Mouse (Mus musculus) left cerebral cortex, postnatal 25 days (tissue): ENCODE data around the gene Slc38a8. TPM values are rescaled to one million over a fixed set of nuclear protein-coding genes. Genes with fewer than 3 reads are reported as not detected.

Experiments
- DNase-seq, 2 experiments: peaks; one replicate each; pipeline ENCODE4 v3.0.0; 2022; ENCODE audit warnings: low spot score in 2 of 2, mixed read lengths in 1 of 2
- intact Hi-C: fragments of 180-260 bp; cut with DNase I; formaldehyde crosslinking; loops from one replicate; pipeline ENCODE4 v1.15.1; 2025
- total RNA-seq, 2 experiments: library from RNA; stranded (reverse); gene quantifications; 2 replicates each; pipeline ENCODE4 v1.2.3; 2021

Slc38a8 gene
- total RNA-seq = under 1 TPM; 0.34 to 0.69 TPM

- intact Hi-C loops = no loop called here
- DNase-seq = no peak
Measured at GRCm38 (mm10) chr8:119501598-119501997, at the start of gene Slc38a8. TSS of gene Slc38a8 (minus strand) at chr8:119501698.

GRCm38 (mm10) chr8:119548560-119549113, 47.1 kb upstream of the Slc38a8 start:
- DNase-seq = no peak
- intact Hi-C loops = no loop called here

GRCm38 (mm10) chr8:119547019-119547691, 45.7 kb upstream of the Slc38a8 start:
- no peak for DNase-seq
- intact Hi-C loops = no loop called here

GRCm38 (mm10) chr8:119545791-119546190, 44.3 kb upstream of the Slc38a8 start:
- intact Hi-C loops = no loop called here
- DNase-seq = no peak

- DNase-seq = peak in 1 of 2 experiments; percentile 9
- intact Hi-C loops = no loop called here
Measured at GRCm38 (mm10) chr8:119545180-119545579, 43.7 kb upstream of the Slc38a8 start.

GRCm38 (mm10) chr8:119544606-119545005, 43.1 kb upstream of the Slc38a8 start:
- intact Hi-C loops = no loop called here
- no peak for DNase-seq

- intact Hi-C loops = no loop called here
- DNase-seq = peak; percentile 67 to 94
Measured at GRCm38 (mm10) chr8:119531973-119532372, 30.5 kb upstream of the Slc38a8 start.

- intact Hi-C loops = no loop called here
- DNase-seq = no peak
Measured at GRCm38 (mm10) chr8:119531397-119531796, 29.9 kb upstream of the Slc38a8 start.

GRCm38 (mm10) chr8:119530937-119531336, 29.4 kb upstream of the Slc38a8 start:
- DNase-seq = no peak
- intact Hi-C loops = no loop called here

GRCm38 (mm10) chr8:119528762-119529161, 27.3 kb upstream of the Slc38a8 start:
- DNase-seq = no peak
- intact Hi-C loops = no loop called here

GRCm38 (mm10) chr8:119520102-119520501, 18.6 kb upstream of the Slc38a8 start:
- no peak for DNase-seq
- intact Hi-C loops = loop anchor here (5.0 kb wide), 1 partner anchor 73 kb away; the partner anchor contains the start of gene Necab2

GRCm38 (mm10) chr8:119516674-119517073, 15.2 kb upstream of the Slc38a8 start:
- DNase-seq = no peak
- intact Hi-C loops = no loop called here

GRCm38 (mm10) chr8:119515767-119516166, 14.3 kb upstream of the Slc38a8 start:
- no peak for DNase-seq
- intact Hi-C loops = no loop called here

GRCm38 (mm10) chr8:119514940-119515339, 13.4 kb upstream of the Slc38a8 start:
- intact Hi-C loops = no loop called here
- no peak for DNase-seq

- intact Hi-C loops = no loop called here
Measured at GRCm38 (mm10) chr8:119513405-119513804, 11.9 kb upstream of the Slc38a8 start.

GRCm38 (mm10) chr8:119511722-119512121, 10.2 kb upstream of the Slc38a8 start:
- intact Hi-C loops = no loop called here
- no peak for DNase-seq

More at GRCm38 (mm10) chr8:119513405-119513804, 11.9 kb upstream of the Slc38a8 start:
- no peak for DNase-seq

- intact Hi-C loops = no loop called here
- no peak for DNase-seq
Measured at GRCm38 (mm10) chr8:119510471-119510870, 9.0 kb upstream of the Slc38a8 start.

GRCm38 (mm10) chr8:119506106-119506505, 4.6 kb upstream of the Slc38a8 start:
- DNase-seq = no peak
- intact Hi-C loops = no loop called here

- intact Hi-C loops = no loop called here
- DNase-seq = no peak
Measured at GRCm38 (mm10) chr8:119505488-119505887, 4.0 kb upstream of the Slc38a8 start.

GRCm38 (mm10) chr8:119503191-119503767, 1.8 kb upstream of the Slc38a8 start:
- no peak for DNase-seq
- intact Hi-C loops = no loop called here

GRCm38 (mm10) chr8:119502111-119502510, 613 bp upstream of the Slc38a8 start:
- DNase-seq = no peak
- intact Hi-C loops = no loop called here
